8 mouse cellular contexts compared by ENCODE assay signal in the genomic region with DNA sequence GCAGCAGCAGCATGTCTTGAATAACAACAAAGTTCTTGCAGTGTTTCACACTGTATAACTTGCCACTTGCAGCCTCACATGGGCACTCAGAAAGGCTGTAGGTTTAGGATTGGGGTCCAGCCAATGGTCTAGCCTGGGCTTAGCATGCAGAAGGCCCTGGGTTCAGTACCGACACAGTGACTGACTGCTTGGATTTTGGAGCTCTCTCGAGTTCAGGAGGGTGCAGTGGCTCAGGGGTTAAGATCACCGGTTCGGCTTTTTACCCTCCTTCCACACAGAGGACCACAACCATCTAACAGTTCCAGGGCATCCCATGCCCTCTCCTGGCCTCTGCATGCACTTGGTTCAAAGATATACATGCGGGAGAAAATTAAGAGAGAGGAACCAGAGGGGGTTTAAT. TPM values are rescaled to one million over a fixed set of nuclear protein-coding genes. Genes with fewer than 3 reads are reported as not detected.
DNase-seq lines count a peak whose midpoint lies in the region; ATAC-seq and TF ChIP-seq lines count a peak whose summit lies in the region.

No protein-coding gene starts in this region.

- TF ChIP-seq CTCF in liver, embryonic 14.5 days (IDR thresholded peaks at IDR 0.05; ENCODE audit: low read depth) = no peak

- no peaks in the 10 kb centered on the region for H3K9me3 ChIP-seq in erythroblast, embryonic 14.5 days (ENCODE audit: control insufficient read depth, low read length)
- no peaks in the 10 kb centered on the region for H3K9me3 ChIP-seq in liver, embryonic 14.5 days (ENCODE audit: control insufficient read depth, low read length)

- H3K36me3 ChIP-seq in erythroblast, embryonic 14.5 days (ENCODE audit: control insufficient read depth) = peaks cover 9% of the 10 kb centered on the region
- no peaks in the 10 kb centered on the region for H3K36me3 ChIP-seq in liver, embryonic 14.5 days (replicated peaks; ENCODE audit: control insufficient read depth, insufficient read depth, low read depth)

- DNase-seq in thymus, postnatal 14 days = peak; percentile 35
- DNase-seq in thymus, postnatal 10 days (ENCODE audit: low spot score in 2 of 2) = no peak
- DNase-seq in liver, embryonic 14.5 days (ENCODE audit: low read depth in 3 of 3, low spot score in 3 of 3) = no peak
- DNase-seq in right cerebral cortex, postnatal 25 days = no peak
- no peak for DNase-seq in embryo, embryonic 9.5 days (ENCODE audit: extremely low spot score)
- DNase-seq in spleen, postnatal 36 days (ENCODE audit: low spot score in 2 of 2) = no peak

- no peaks in the 10 kb centered on the region for H3K27me3 ChIP-seq in erythroblast, embryonic 14.5 days (ENCODE audit: control insufficient read depth)
- no peaks in the 10 kb centered on the region for H3K27me3 ChIP-seq in liver, embryonic 14.5 days (ENCODE audit: control insufficient read depth, insufficient read depth, low read length)

- peaks cover 51% of the 10 kb centered on the region for H3K4me1 ChIP-seq in erythroblast, embryonic 14.5 days (ENCODE audit: control insufficient read depth)
- peaks cover 9 to 19% of the 10 kb centered on the region in 2 experiments for H3K4me1 ChIP-seq in liver, embryonic 14.5 days (replicated peaks; ENCODE audit: control insufficient read depth in 2 of 2, insufficient read depth in 2 of 2, low read length in 1 of 2)

- no peak for ATAC-seq in erythroblast, adult 5-6 weeks (replicated peaks; ENCODE audit: low FRiP score, poor library complexity, severe bottlenecking)
- no peak for ATAC-seq in liver, embryonic 14.5 days (ENCODE audit: insufficient read depth)

- peak overlapping the region; percentile 90 for H3K27ac ChIP-seq in liver, embryonic 14.5 days

- 13% methylated on average over 5 of the region's 5 CpGs for WGBS in liver, embryonic 14.5 days (ENCODE audit: insufficient replicate concordance)

- H3K4me2 ChIP-seq in liver, embryonic 14.5 days (ENCODE audit: low read depth) = peak overlapping the region; percentile 98

- H3K4me3 ChIP-seq in erythroblast, embryonic 14.5 days (replicated peaks) = peak overlapping the region; percentile 81
- peak overlapping the region; percentile 72 to 80 for H3K4me3 ChIP-seq in liver, embryonic 14.5 days (ENCODE audit: insufficient read depth in 1 of 2, low read depth in 2 of 2, low read length in 2 of 2)

- H3K9ac ChIP-seq in liver, embryonic 14.5 days (replicated peaks) = peak overlapping the region; percentile 79

- TF ChIP-seq EP300 in liver, embryonic 14.5 days (IDR thresholded peaks at IDR 0.05; ENCODE audit: low read depth) = no peak

RNA-seq across cellular contexts. Expression of a gene that starts 1.0 kb away (rescaled TPM):
- polyA plus RNA-seq in erythroblast, embryonic 14.5 days (2012) = 12.5 and 16.2 TPM in 2 replicates
- total RNA-seq in erythroblast, adult 5-6 weeks (2015; ENCODE audit: low replicate concordance) = 24.0 and 27.4 TPM in 2 replicates
- total RNA-seq in erythroblast, adult 5-6 weeks (2017; ENCODE audit: low replicate concordance) = 13.5 and 23.2 TPM in 2 replicates
- 45.6 and 58.5 TPM in 2 replicates for polyA plus RNA-seq in liver, embryonic 14.5 days (2012; rRNA removed)
- polyA plus RNA-seq in liver, embryonic 14.5 days (2014; fragmentation: Nextera tagmentation; extraction: Ambion mirVana) = 104 and 105 TPM in 2 replicates

RNA-seq across cellular contexts. Expression of a gene that starts 6.4 kb away (rescaled TPM):
- polyA plus RNA-seq in erythroblast, embryonic 14.5 days (2012) = 0.10 and 0.13 TPM in 2 replicates
- not detected in 2 replicates for total RNA-seq in erythroblast, adult 5-6 weeks (2015; ENCODE audit: low replicate concordance)
- not detected in 2 replicates for total RNA-seq in erythroblast, adult 5-6 weeks (2017; ENCODE audit: low replicate concordance)
- 1.1 TPM in 2 replicates for polyA plus RNA-seq in liver, embryonic 14.5 days (2012; rRNA removed)
- 0.56 and 0.99 TPM in 2 replicates for polyA plus RNA-seq in liver, embryonic 14.5 days (2014; fragmentation: Nextera tagmentation; extraction: Ambion mirVana)

RNA-seq across cellular contexts. Expression of a gene that starts 19.8 kb away (rescaled TPM):
- polyA plus RNA-seq in erythroblast, embryonic 14.5 days (2012) = 0.41 and 0.72 TPM in 2 replicates
- total RNA-seq in erythroblast, adult 5-6 weeks (2015; ENCODE audit: low replicate concordance) = 9.8 and 19.9 TPM in 2 replicates
- 9.6 and 10.8 TPM in 2 replicates for total RNA-seq in erythroblast, adult 5-6 weeks (2017; ENCODE audit: low replicate concordance)
- 30.9 and 31.4 TPM in 2 replicates for polyA plus RNA-seq in liver, embryonic 14.5 days (2012; rRNA removed)
- polyA plus RNA-seq in liver, embryonic 14.5 days (2014; fragmentation: Nextera tagmentation; extraction: Ambion mirVana) = 20.5 and 20.7 TPM in 2 replicates

RNA-seq across cellular contexts. Expression of a gene that starts 22.3 kb away (rescaled TPM):
- polyA plus RNA-seq in erythroblast, embryonic 14.5 days (2012) = 0.02 and 0.03 TPM in 2 replicates
- total RNA-seq in erythroblast, adult 5-6 weeks (2015; ENCODE audit: low replicate concordance) = 0.42 and 1.2 TPM in 2 replicates
- total RNA-seq in erythroblast, adult 5-6 weeks (2017; ENCODE audit: low replicate concordance) = 0.51 TPM in 1 of 2 replicates, not detected in the other
- polyA plus RNA-seq in liver, embryonic 14.5 days (2012; rRNA removed) = 1.9 and 2.4 TPM in 2 replicates
- polyA plus RNA-seq in liver, embryonic 14.5 days (2014; fragmentation: Nextera tagmentation; extraction: Ambion mirVana) = 0.28 and 0.71 TPM in 2 replicates

RNA-seq across cellular contexts. Expression of a gene that starts 24.6 kb away (rescaled TPM):
- polyA plus RNA-seq in erythroblast, embryonic 14.5 days (2012) = not detected in 2 replicates
- not detected in 2 replicates for total RNA-seq in erythroblast, adult 5-6 weeks (2015; ENCODE audit: low replicate concordance)
- total RNA-seq in erythroblast, adult 5-6 weeks (2017; ENCODE audit: low replicate concordance) = not detected in 2 replicates
- not detected in 2 replicates for polyA plus RNA-seq in liver, embryonic 14.5 days (2012; rRNA removed)
- 0.06 TPM in 2 replicates for polyA plus RNA-seq in liver, embryonic 14.5 days (2014; fragmentation: Nextera tagmentation; extraction: Ambion mirVana)

Comparison
In these comparisons a context has a peak if more than half of its experiments do, and no peak if none do; other contexts are left out.
1. RNA of a gene that starts 19.8 kb away (polyA plus RNA-seq): 20.5 to 31.4 TPM in liver, embryonic 14.5 days; 0.41 to 0.72 TPM in erythroblast, embryonic 14.5 days; every median in the first group is over 10 times any median in the second.